1 mouse cellular context compared by ENCODE assay signal in genomic region chr1:82371636-82372428, GRCm38 (mm10).
TF ChIP-seq lines count a peak whose summit lies in the region.

No protein-coding gene starts in this region.

TF ChIP-seq in myocyte, 11 proteins besides CTCF, POLR2A, EP300 and RAD21 (continued from another document):
- TF ChIP-seq MYOD1 (IDR thresholded peaks at IDR 0.05; ENCODE audit: control insufficient read depth in 1 of 3, insufficient read length in 2 of 3, low read depth in 2 of 3), result no peak
- no peak for TF ChIP-seq CEBPB (IDR thresholded peaks at IDR 0.05; ENCODE audit: insufficient read depth, poor library complexity, severe bottlenecking)
- peak in 1 of 3 experiments; percentile 1 for TF ChIP-seq MYOG (IDR thresholded peaks at IDR 0.05; ENCODE audit: control insufficient read depth in 1 of 3, insufficient read depth in 1 of 3, insufficient read length in 2 of 3, low read depth in 2 of 3)
- no peak for TF ChIP-seq E2F4 (IDR thresholded peaks at IDR 0.05; ENCODE audit: insufficient read depth)
TF ChIP-seq in myocyte: peak in this region for 3.
